Mouse (Mus musculus): ENCODE data around the gene Gna14. TPM values are rescaled to one million over a fixed set of nuclear protein-coding genes. Genes with fewer than 3 reads are reported as not detected.

Gene Gna14
- total and polyA plus RNA-seq, 3 experiments = not detected

GRCm38 (mm10) chr19:16431368-16431767 is 4.2 kb upstream of the Gna14 start:
- TF ChIP-seq UBTF (IDR thresholded peaks at IDR 0.05; ENCODE audit: borderline replicate concordance, insufficient read depth, low read depth, low read length) (no peak), MAFK (IDR thresholded peaks at IDR 0.05; ENCODE audit: borderline replicate concordance, low read depth, low read length) (no peak)
- no peak overlapping the region for H3K4me3 ChIP-seq (ENCODE audit: control insufficient read depth in 1 of 2, insufficient read depth in 1 of 2, low read depth in 2 of 2, low read length in 2 of 2)
- H3K9ac ChIP-seq (ENCODE audit: control insufficient read depth, low read depth, low read length, poor library complexity, severe bottlenecking) = no peak overlapping the region
- H3K9me3 ChIP-seq (replicated peaks; ENCODE audit: insufficient read depth, low read length) = no peaks in the 10 kb centered on the region
- H3K36me3 ChIP-seq (ENCODE audit: control insufficient read depth in 1 of 2, insufficient read depth in 2 of 2, low read length in 2 of 2) = no peaks in the 10 kb centered on the region
- H3K79me2 ChIP-seq (ENCODE audit: control insufficient read depth, insufficient read depth, low read length, poor library complexity) = no peaks in the 10 kb centered on the region
- H3K27me3 ChIP-seq (ENCODE audit: control insufficient read depth in 1 of 2, insufficient read depth in 2 of 2, low read length in 2 of 2) = peaks cover 0 to 2% of the 10 kb centered on the region in 2 experiments; a peak in 1 of 4 replicates
- DNase-seq (ENCODE audit: low read depth, low spot score) = no peak
- no peaks in the 10 kb centered on the region for H3K4me1 ChIP-seq (ENCODE audit: control insufficient read depth in 1 of 2, insufficient read depth in 2 of 2, low read length in 2 of 2)
- no peak overlapping the region for H3K27ac ChIP-seq (ENCODE audit: control insufficient read depth, low read depth, low read length)

DNA sequence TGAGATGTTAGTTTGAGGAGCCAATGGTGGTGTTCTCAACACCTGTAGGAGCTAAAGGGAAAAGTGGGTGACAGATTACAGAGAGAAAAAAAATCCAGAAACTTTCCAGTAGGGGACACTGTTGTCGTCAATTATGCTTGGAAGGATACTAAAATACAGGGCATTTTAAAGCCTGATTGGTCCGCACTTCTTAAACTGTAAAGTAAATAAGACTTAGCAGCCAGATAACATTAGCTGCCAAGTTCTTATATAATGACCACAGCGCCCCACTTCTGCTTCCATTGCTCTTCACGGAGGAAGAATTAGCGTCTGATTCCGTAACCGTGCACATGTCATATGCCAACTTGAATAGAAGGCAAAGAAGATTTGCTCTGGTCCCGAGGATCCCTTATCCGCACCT is 683 bp upstream of the Gna14 start:
- Histone ChIP-seq H3K4me1 (ENCODE audit: control insufficient read depth in 1 of 2, insufficient read depth in 2 of 2, low read length in 2 of 2) (no peaks in the 10 kb centered on the region), H3K9ac (ENCODE audit: control insufficient read depth, low read depth, low read length, poor library complexity, severe bottlenecking) (no peak overlapping the region), H3K27me3 (ENCODE audit: control insufficient read depth in 1 of 2, insufficient read depth in 2 of 2, low read length in 2 of 2) (no peaks in the 10 kb centered on the region), H3K27ac (ENCODE audit: control insufficient read depth, low read depth, low read length) (no peak overlapping the region), H3K79me2 (ENCODE audit: control insufficient read depth, insufficient read depth, low read length, poor library complexity) (no peaks in the 10 kb centered on the region), H3K9me3 (replicated peaks; ENCODE audit: insufficient read depth, low read length) (no peaks in the 10 kb centered on the region), H3K4me3 (ENCODE audit: control insufficient read depth in 1 of 2, insufficient read depth in 1 of 2, low read depth in 2 of 2, low read length in 2 of 2) (no peak overlapping the region), H3K36me3 (ENCODE audit: control insufficient read depth in 1 of 2, insufficient read depth in 2 of 2, low read length in 2 of 2) (no peaks in the 10 kb centered on the region)
- TF ChIP-seq UBTF (IDR thresholded peaks at IDR 0.05; ENCODE audit: borderline replicate concordance, insufficient read depth, low read depth, low read length) = no peak
- TF ChIP-seq MEF2A (IDR thresholded peaks at IDR 0.05; ENCODE audit: extremely low read depth, insufficient replicate concordance, low read depth, low read length, poor library complexity, severe bottlenecking) = no peak
- TF ChIP-seq ZKSCAN1 (IDR thresholded peaks at IDR 0.05; ENCODE audit: low read depth, low read length) = no peak
- TF ChIP-seq MAFK (IDR thresholded peaks at IDR 0.05; ENCODE audit: borderline replicate concordance, low read depth, low read length) = no peak
- TF ChIP-seq EP300 (IDR thresholded peaks at IDR 0.05; ENCODE audit: low read depth in 1 of 2, low read length in 2 of 2) = no peak
- no peak for TF ChIP-seq ETS1 (IDR thresholded peaks at IDR 0.05; ENCODE audit: low read depth, low read length)
- no peak for TF ChIP-seq RCOR1 (IDR thresholded peaks at IDR 0.05; ENCODE audit: low read depth, low read length)
- no peak for TF ChIP-seq GABPA (IDR thresholded peaks at IDR 0.05; ENCODE audit: low read depth, low read length)
- TF ChIP-seq RAD21 (IDR thresholded peaks at IDR 0.05; ENCODE audit: low read depth, low read length) = peak; percentile 81
- TF ChIP-seq MYB (IDR thresholded peaks at IDR 0.05; ENCODE audit: low read depth, low read length) = no peak
- TF ChIP-seq HCFC1 (IDR thresholded peaks at IDR 0.05; ENCODE audit: low read depth, low read length) = no peak
- no peak for TF ChIP-seq ZMIZ1 (IDR thresholded peaks at IDR 0.05; ENCODE audit: low read depth, low read length)
- no peak for TF ChIP-seq MYC (IDR thresholded peaks at IDR 0.05; ENCODE audit: low read depth, low read length)
- TF ChIP-seq TCF12 (IDR thresholded peaks at IDR 0.05; ENCODE audit: low read depth, low read length) = no peak
- no peak for TF ChIP-seq MAX (IDR thresholded peaks at IDR 0.05; ENCODE audit: low read length)
- no peak for TF ChIP-seq POLR2AphosphoS5 (IDR thresholded peaks at IDR 0.05; ENCODE audit: borderline replicate concordance, low read depth, low read length)
- no peak for TF ChIP-seq E2F4 (IDR thresholded peaks at IDR 0.05; ENCODE audit: borderline replicate concordance, low read depth, low read length)
- TF ChIP-seq KAT2A (conservative IDR thresholded peaks at IDR 0.05; ENCODE audit: low read depth, low read length) = no peak
- TF ChIP-seq ZNF384 (IDR thresholded peaks at IDR 0.05; ENCODE audit: low read depth, low read length) = no peak
- no peak for TF ChIP-seq BHLHE40 (IDR thresholded peaks at IDR 0.05; ENCODE audit: borderline replicate concordance, low read depth, low read length)
- TF ChIP-seq TAL1 (IDR thresholded peaks at IDR 0.05; ENCODE audit: low read length) = no peak
- no peak for TF ChIP-seq TBP (IDR thresholded peaks at IDR 0.05; ENCODE audit: low read depth, low read length)
- TF ChIP-seq MAZ (IDR thresholded peaks at IDR 0.05; ENCODE audit: low read depth, low read length) = no peak
- TF ChIP-seq USF2 (IDR thresholded peaks at IDR 0.05; ENCODE audit: borderline replicate concordance in 1 of 2, insufficient read depth in 1 of 2, low read depth in 1 of 2, low read length in 2 of 2) = no peak
- TF ChIP-seq GATA1 (IDR thresholded peaks at IDR 0.05; ENCODE audit: low read depth, low read length) = no peak
- peak; percentile 84 for TF ChIP-seq SMC3 (IDR thresholded peaks at IDR 0.05; ENCODE audit: low read depth, low read length)
- peak; percentile 80 for TF ChIP-seq ZC3H11A (IDR thresholded peaks at IDR 0.05; ENCODE audit: low read depth, low read length)
- TF ChIP-seq NELFE (IDR thresholded peaks at IDR 0.05; ENCODE audit: low read depth, low read length) = no peak
- peak in 2 of 3 experiments; percentile 44 to 75; a peak in 4 of 6 replicates for TF ChIP-seq CTCF (IDR thresholded peaks at IDR 0.05 in 2 of 3, conservative IDR thresholded peaks at IDR 0.05 in 1 of 3; ENCODE audit: control insufficient read depth in 1 of 3, insufficient read depth in 1 of 3, low read depth in 2 of 3, low read length in 3 of 3, poor library complexity in 1 of 3, severe bottlenecking in 1 of 3)
- TF ChIP-seq CHD2 (IDR thresholded peaks at IDR 0.05; ENCODE audit: low read length) = no peak
- TF ChIP-seq CHD1 (IDR thresholded peaks at IDR 0.05; ENCODE audit: low read depth, low read length) = no peak
- peak; percentile 38 for DNase-seq (ENCODE audit: low read depth, low spot score)
